Mouse (Mus musculus) adipocyte (in vitro differentiated cells): Measurements from ENCODE around the gene Tbcb.
A peak's percentile ranks its signal among the peaks of the same experiment; 100 is the strongest.
"Not testable (repeated sequence)": the region's sequence is repeated elsewhere in the genome, so short reads cannot be mapped to it uniquely, and the experiment has no call there.

Experiments
- DNase-seq: peaks from one replicate; pipeline ENCODE4 v3.0.0-alpha.2; 2016; ENCODE audit warnings: low spot score

Tbcb gene

GRCm38 (mm10) chr7:30193581-30194100 is 38.4 kb downstream of the Tbcb start:
- peak; percentile 72 for DNase-seq

- DNase-seq, result no peak
These were observed 39.1 kb downstream of the Tbcb start for GRCm38 (mm10) chr7:30193013-30193412.

GRCm38 (mm10) chr7:30192088-30192487 is 40.0 kb downstream of the Tbcb start:
- no peak for DNase-seq

GRCm38 (mm10) chr7:30189116-30189491 is 43.0 kb downstream of the Tbcb start:
- DNase-seq, result no peak

GRCm38 (mm10) chr7:30188344-30189115 is 43.5 kb downstream of the Tbcb start:
- no peak for DNase-seq

- DNase-seq, result no peak
These were observed 47.3 kb downstream of the Tbcb start for GRCm38 (mm10) chr7:30184641-30185348.

- peak; percentile 70 for DNase-seq
These were observed 48.2 kb downstream of the Tbcb start, which contains the start of gene Cox7a1 for GRCm38 (mm10) chr7:30183879-30184289. Gene Cox7a1 (plus strand): TSS chr7:30184144.

GRCm38 (mm10) chr7:30183189-30183588 is 48.9 kb downstream of the Tbcb start:
- not testable (repeated sequence) for DNase-seq

GRCm38 (mm10) chr7:30181929-30182328 is 50.1 kb downstream of the Tbcb start:
- DNase-seq, result not testable (repeated sequence)

GRCm38 (mm10) chr7:30181308-30181707 is 50.8 kb downstream of the Tbcb start:
- peak; percentile 71 for DNase-seq

GRCm38 (mm10) chr7:30178256-30178655 is 53.8 kb downstream of the Tbcb start:
- no peak for DNase-seq

- no peak for DNase-seq
These were observed 55.6 kb downstream of the Tbcb start for GRCm38 (mm10) chr7:30176474-30176873.
